In the genomic region with DNA sequence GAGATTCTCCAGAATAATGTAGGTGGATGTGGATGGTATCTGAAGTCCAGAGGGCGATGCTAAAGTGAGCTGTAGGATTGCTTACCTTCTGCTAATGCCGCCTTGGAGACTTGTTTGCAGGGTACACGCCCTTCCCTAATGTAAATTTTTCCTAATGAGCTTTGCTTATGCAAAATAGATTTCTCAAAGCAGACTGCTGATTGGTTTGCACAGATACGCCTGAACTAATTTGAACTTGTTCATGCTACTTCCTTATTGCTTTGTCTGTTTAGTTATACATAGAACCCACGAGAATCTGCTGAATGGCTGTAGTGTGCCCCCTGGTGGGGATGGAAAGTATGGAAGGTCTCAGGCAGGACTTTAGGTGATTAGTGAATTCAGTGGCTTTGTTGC, we compare ENCODE assay signal across 8 mouse cellular contexts. TPM values are rescaled to one million over a fixed set of nuclear protein-coding genes. Genes with fewer than 3 reads are reported as not detected.
A peak's percentile ranks its signal among the peaks of the same experiment; 100 is the strongest.
DNase-seq lines count a peak whose midpoint lies in the region; ATAC-seq and TF ChIP-seq lines count a peak whose summit lies in the region.

No protein-coding gene starts in this region.

- H3K4me3 ChIP-seq in embryonic facial prominence, embryonic 11.5 days (ENCODE audit: low read depth, low read length): no peak overlapping the region
- H3K4me3 ChIP-seq in heart, embryonic 14.5 days (ENCODE audit: control insufficient read depth in 1 of 2, insufficient read depth in 1 of 2, low read depth in 1 of 2, low read length in 2 of 2): no peak overlapping the region
- H3K4me3 ChIP-seq in kidney, postnatal 0 days (replicated peaks; ENCODE audit: low read depth, low read length): no peak overlapping the region
- H3K4me3 ChIP-seq in lung, embryonic 16.5 days (ENCODE audit: low read length): peak overlapping the region; percentile 22; the same call in 1 of the 2 replicates
- H3K4me3 ChIP-seq in olfactory bulb, adult 2 months (ENCODE audit: insufficient read depth, low read depth, low read length): no peak overlapping the region

- no peak overlapping the region for H3K27ac ChIP-seq in embryonic facial prominence, embryonic 11.5 days (replicated peaks; ENCODE audit: low read depth, low read length)
- H3K27ac ChIP-seq in heart, embryonic 14.5 days (replicated peaks in 1 of 2; ENCODE audit: control insufficient read depth in 1 of 2, insufficient read depth in 1 of 2, low read depth in 2 of 2, low read length in 2 of 2): peak overlapping the region; percentile 28 to 82; a peak in 3 of 4 replicates
- H3K27ac ChIP-seq in kidney, postnatal 0 days: no peak overlapping the region
- H3K27ac ChIP-seq in lung, embryonic 16.5 days (ENCODE audit: low read length): peak overlapping the region; percentile 88
- peak overlapping the region; percentile 61; the same call in 1 of the 2 replicates for H3K27ac ChIP-seq in olfactory bulb, adult 2 months (ENCODE audit: insufficient read depth, low read depth, low read length)

- no peaks in the 10 kb centered on the region for H3K4me1 ChIP-seq in embryonic facial prominence, embryonic 11.5 days (ENCODE audit: control insufficient read depth, insufficient read depth, low read length)
- H3K4me1 ChIP-seq in heart, embryonic 14.5 days (ENCODE audit: control insufficient read depth in 2 of 2, insufficient read depth in 2 of 2, low read length in 2 of 2): peaks cover 2 to 5% of the 10 kb centered on the region in 2 experiments; a peak in 2 of 4 replicates
- H3K4me1 ChIP-seq in kidney, postnatal 0 days (replicated peaks; ENCODE audit: insufficient read depth, low read length): no peaks in the 10 kb centered on the region
- peaks cover 14% of the 10 kb centered on the region for H3K4me1 ChIP-seq in lung, embryonic 16.5 days (replicated peaks; ENCODE audit: control insufficient read depth, insufficient read depth, low read length)
- H3K4me1 ChIP-seq in olfactory bulb, adult 2 months (ENCODE audit: control insufficient read depth, insufficient read depth, low read length): peaks cover 12% of the 10 kb centered on the region

- H3K9me3 ChIP-seq in embryonic facial prominence, embryonic 11.5 days (replicated peaks; ENCODE audit: control insufficient read depth, low read length): no peaks in the 10 kb centered on the region
- H3K9me3 ChIP-seq in heart, embryonic 14.5 days (ENCODE audit: control insufficient read depth, low read length): no peaks in the 10 kb centered on the region
- no peaks in the 10 kb centered on the region for H3K9me3 ChIP-seq in kidney, postnatal 0 days (replicated peaks; ENCODE audit: low read length)
- no peaks in the 10 kb centered on the region for H3K9me3 ChIP-seq in lung, embryonic 16.5 days (ENCODE audit: control insufficient read depth, low read length)

- peaks cover 2% of the 10 kb centered on the region for H3K36me3 ChIP-seq in embryonic facial prominence, embryonic 11.5 days (replicated peaks; ENCODE audit: control insufficient read depth, insufficient read depth, low read depth, low read length)
- peaks cover 31% of the 10 kb centered on the region for H3K36me3 ChIP-seq in heart, embryonic 14.5 days (ENCODE audit: control insufficient read depth, insufficient read depth, low read length)
- peaks cover 10% of the 10 kb centered on the region for H3K36me3 ChIP-seq in kidney, postnatal 0 days (ENCODE audit: insufficient read depth, low read length)
- peaks cover 13% of the 10 kb centered on the region for H3K36me3 ChIP-seq in lung, embryonic 16.5 days (ENCODE audit: control insufficient read depth, insufficient read depth, low read length)

- TF ChIP-seq POLR2A in olfactory bulb, adult 2 months (IDR thresholded peaks at IDR 0.05; ENCODE audit: insufficient read depth, low read depth, low read length): no peak

- no peak overlapping the region; the same call in 1 of the 2 replicates for H3K9ac ChIP-seq in embryonic facial prominence, embryonic 11.5 days (replicated peaks; ENCODE audit: low read length)
- no peak overlapping the region for H3K9ac ChIP-seq in heart, embryonic 14.5 days (ENCODE audit: low read length)
- no peak overlapping the region for H3K9ac ChIP-seq in kidney, postnatal 0 days (ENCODE audit: low read depth, low read length)
- peak overlapping the region; percentile 46; the same call in 1 of the 2 replicates for H3K9ac ChIP-seq in lung, embryonic 16.5 days (ENCODE audit: low read length)

- ATAC-seq in embryonic facial prominence, embryonic 11.5 days (replicated peaks; ENCODE audit: insufficient number of reproducible peaks, low FRiP score, low TSS enrichment, low read depth): no peak
- ATAC-seq in heart, embryonic 14.5 days (ENCODE audit: insufficient number of reproducible peaks, insufficient read depth, low FRiP score, low read depth): no peak
- no peak for ATAC-seq in kidney, postnatal 0 days (replicated peaks; ENCODE audit: low FRiP score, low read depth)
- peak; percentile 12; the same call in 1 of the 2 replicates for ATAC-seq in lung, embryonic 16.5 days (ENCODE audit: low read depth)

- peak; percentile 72 to 80 for DNase-seq in CD8-positive naive resting alpha-beta T cell, adult 2 months (ENCODE audit: low read depth in 2 of 2, low spot score in 2 of 2)
- peak; percentile 74 for DNase-seq in T-cell, adult 2 months (ENCODE audit: low spot score)
- DNase-seq in embryonic facial prominence, embryonic 11.5 days (ENCODE audit: low spot score): peak; percentile 77
- peak; percentile 64 for DNase-seq in kidney, postnatal 0 days (ENCODE audit: low spot score)
- peak; percentile 70 to 72 for DNase-seq in thymus, postnatal 36 days

- H3K4me2 ChIP-seq in embryonic facial prominence, embryonic 11.5 days (ENCODE audit: low read depth, low read length): no peak overlapping the region
- no peak overlapping the region for H3K4me2 ChIP-seq in heart, embryonic 14.5 days (ENCODE audit: low read length)
- H3K4me2 ChIP-seq in kidney, postnatal 0 days (ENCODE audit: low read length): no peak overlapping the region
- peak overlapping the region; percentile 38 for H3K4me2 ChIP-seq in lung, embryonic 16.5 days (ENCODE audit: low read depth, low read length)

- WGBS in embryonic facial prominence, embryonic 11.5 days: 70% methylated on average over 5 of the region's 5 CpGs
- 64% methylated on average over 5 of the region's 5 CpGs for WGBS in heart, embryonic 14.5 days
- 68% methylated on average over 5 of the region's 5 CpGs for WGBS in kidney, postnatal 0 days
- WGBS in lung, embryonic 16.5 days: 59% methylated on average over 5 of the region's 5 CpGs
- WGBS in olfactory bulb, adult 2 months: 43% methylated on average over 5 of the region's 5 CpGs

- TF ChIP-seq CTCF in kidney, postnatal 0 days (IDR thresholded peaks at IDR 0.05; ENCODE audit: low read depth): peak; percentile 80
- no peak for TF ChIP-seq CTCF in olfactory bulb, adult 2 months (IDR thresholded peaks at IDR 0.05; ENCODE audit: insufficient read depth, low read depth, low read length)

- no peaks in the 10 kb centered on the region for H3K27me3 ChIP-seq in embryonic facial prominence, embryonic 11.5 days (ENCODE audit: control insufficient read depth, insufficient read depth, low read length)
- H3K27me3 ChIP-seq in heart, embryonic 14.5 days (ENCODE audit: control insufficient read depth, insufficient read depth, low read length): no peaks in the 10 kb centered on the region
- no peaks in the 10 kb centered on the region for H3K27me3 ChIP-seq in kidney, postnatal 0 days (ENCODE audit: insufficient read depth, low read length)
- no peaks in the 10 kb centered on the region for H3K27me3 ChIP-seq in lung, embryonic 16.5 days (ENCODE audit: control insufficient read depth, insufficient read depth, low read depth, low read length)

RNA-seq across cellular contexts. Expression of gene Atf7ip, which starts 49.6 kb away (rescaled TPM):
- polyA plus RNA-seq in embryonic facial prominence, embryonic 11.5 days (2014; fragmentation: Nextera tagmentation; extraction: Ambion mirVana): 41.1 and 43.5 TPM in 2 replicates
- polyA plus RNA-seq in heart, embryonic 14.5 days (2014; fragmentation: Nextera tagmentation; extraction: Ambion mirVana): 40.8 and 47.0 TPM in 2 replicates
- 17.9 and 20.2 TPM in 2 replicates for polyA plus RNA-seq in kidney, postnatal 0 days (2015; fragmentation: Nextera tagmentation; extraction: Ambion mirVana)
- 41.2 and 43.6 TPM in 2 replicates for polyA plus RNA-seq in lung, embryonic 16.5 days (2015; fragmentation: Nextera tagmentation; extraction: Ambion mirVana)
- polyA plus RNA-seq in olfactory bulb, adult 2 months (2012; ENCODE audit: insufficient read depth, insufficient read length, low replicate concordance, missing spikeins): 143 TPM in 1 of 2 replicates, not detected in the other

Comparison
In these comparisons a context has a peak if more than half of its experiments do, and no peak if none do; other contexts are left out.
1. H3K27ac ChIP-seq: peak in heart, embryonic 14.5 days (2 of 2), lung, embryonic 16.5 days (single experiment) and olfactory bulb, adult 2 months (single experiment); none in embryonic facial prominence, embryonic 11.5 days (single experiment) and kidney, postnatal 0 days (single experiment).
2. Peak in every context shown above with its lines, with median percentiles within 50 percentile points of each other: DNase-seq.